ENCODE assay signal across 20 mouse cellular contexts in the genomic region with DNA sequence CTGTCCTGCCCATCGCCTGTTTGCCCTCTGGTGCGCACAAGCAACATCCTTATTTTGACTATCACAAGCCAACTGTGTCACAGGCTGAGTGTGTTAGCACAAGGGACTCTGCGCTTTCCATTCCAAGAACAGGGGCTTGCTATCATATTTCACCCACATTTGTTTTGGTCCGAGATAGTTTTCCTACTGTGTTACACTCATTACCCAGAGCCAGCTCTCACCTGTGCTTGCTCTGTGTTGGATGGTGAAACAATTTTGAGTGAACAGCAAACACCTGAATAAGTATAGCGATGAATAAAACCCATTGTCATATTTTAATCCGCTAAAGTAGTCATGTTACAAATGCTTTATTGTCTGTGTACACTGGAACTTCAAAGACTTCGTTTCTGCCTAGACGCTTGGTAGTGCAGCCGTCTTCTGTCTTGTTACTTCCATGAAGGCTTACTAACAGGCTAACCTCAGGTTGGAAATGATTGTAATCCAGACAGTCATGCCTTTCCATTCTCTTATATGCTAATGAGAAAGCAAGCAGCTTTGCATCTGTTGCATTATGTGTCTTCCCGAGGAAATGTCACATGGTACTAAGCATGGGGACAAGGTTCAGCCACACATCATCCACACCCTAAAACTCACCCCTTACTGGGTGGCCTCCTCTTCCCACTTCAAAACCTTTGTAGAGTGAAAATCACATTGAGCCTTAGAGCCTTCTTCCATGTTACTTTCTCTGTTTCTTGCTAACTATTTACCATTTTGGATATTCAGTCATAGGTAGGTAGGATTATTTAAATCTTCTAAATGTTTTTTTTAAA. TPM values are rescaled to one million over a fixed set of nuclear protein-coding genes. Genes with fewer than 3 reads are reported as not detected.
DNase-seq lines count a peak whose midpoint lies in the region; ATAC-seq lines count a peak whose summit lies in the region.
"Had no signal": no experiment of that assay in that cellular context is flagged by ENCODE, and none has a peak within 500 bp of the region (broad histone marks: within the 10 kb centered on the region; RNA-seq: fewer than 3 reads in every experiment).

No protein-coding gene starts in this region.

- no peaks in the 10 kb centered on the region for H3K36me3 ChIP-seq in embryonic facial prominence, embryonic 11.5 days (replicated peaks; ENCODE audit: control insufficient read depth, insufficient read depth, low read depth, low read length)
- H3K36me3 ChIP-seq in embryonic facial prominence, embryonic 10.5 days (replicated peaks): no peaks in the 10 kb centered on the region
- H3K36me3 ChIP-seq in heart, embryonic 15.5 days: no peaks in the 10 kb centered on the region
- no peaks in the 10 kb centered on the region for H3K36me3 ChIP-seq in neural tube, embryonic 11.5 days (ENCODE audit: control insufficient read depth, insufficient read depth, low read length)
- H3K36me3 ChIP-seq: kidney, embryonic 15.5 days; limb, embryonic 12.5 days; liver, embryonic 12.5 days; midbrain, embryonic 15.5 days had no signal

- no peak overlapping the region for H3K4me3 ChIP-seq in embryonic facial prominence, embryonic 11.5 days (ENCODE audit: low read depth, low read length)
- H3K4me3 ChIP-seq in embryonic facial prominence, embryonic 10.5 days: no peak overlapping the region
- no peak overlapping the region for H3K4me3 ChIP-seq in heart, embryonic 15.5 days
- H3K4me3 ChIP-seq in neural tube, embryonic 11.5 days (ENCODE audit: low read depth, low read length): no peak overlapping the region
- H3K4me3 ChIP-seq: kidney, embryonic 15.5 days; limb, embryonic 12.5 days; liver, embryonic 12.5 days; midbrain, embryonic 15.5 days; myocyte had no signal

- H3K9me3 ChIP-seq in embryonic facial prominence, embryonic 11.5 days (replicated peaks; ENCODE audit: control insufficient read depth, low read length): no peaks in the 10 kb centered on the region
- no peaks in the 10 kb centered on the region for H3K9me3 ChIP-seq in embryonic facial prominence, embryonic 10.5 days
- no peaks in the 10 kb centered on the region for H3K9me3 ChIP-seq in heart, embryonic 15.5 days (replicated peaks)
- no peaks in the 10 kb centered on the region for H3K9me3 ChIP-seq in neural tube, embryonic 11.5 days (ENCODE audit: control insufficient read depth, low read length)
- H3K9me3 ChIP-seq: kidney, embryonic 15.5 days; limb, embryonic 12.5 days; liver, embryonic 12.5 days; midbrain, embryonic 15.5 days had no signal

- H3K9ac ChIP-seq in embryonic facial prominence, embryonic 11.5 days (replicated peaks; ENCODE audit: low read length): no peak overlapping the region
- H3K9ac ChIP-seq in heart, embryonic 15.5 days: no peak overlapping the region
- no peak overlapping the region for H3K9ac ChIP-seq in neural tube, embryonic 11.5 days (ENCODE audit: low read length)
- H3K9ac ChIP-seq: hindbrain, embryonic 14.5 days; kidney, embryonic 15.5 days; limb, embryonic 12.5 days; liver, embryonic 12.5 days; midbrain, embryonic 15.5 days had no signal

- H3K27ac ChIP-seq in embryonic facial prominence, embryonic 11.5 days (replicated peaks; ENCODE audit: low read depth, low read length): no peak overlapping the region
- no peak overlapping the region for H3K27ac ChIP-seq in embryonic facial prominence, embryonic 10.5 days (replicated peaks)
- H3K27ac ChIP-seq in heart, embryonic 15.5 days: peak overlapping the region; percentile 91
- no peak overlapping the region for H3K27ac ChIP-seq in neural tube, embryonic 11.5 days (ENCODE audit: low read depth, low read length)
- H3K27ac ChIP-seq: kidney, embryonic 15.5 days; limb, embryonic 12.5 days; liver, embryonic 12.5 days; midbrain, embryonic 15.5 days had no signal

- ATAC-seq in embryonic facial prominence, embryonic 11.5 days (replicated peaks; ENCODE audit: insufficient number of reproducible peaks, low FRiP score, low TSS enrichment, low read depth): peak; percentile 59; the same call in 1 of the 2 replicates
- no peak for ATAC-seq in heart, embryonic 15.5 days (replicated peaks; ENCODE audit: insufficient number of reproducible peaks, insufficient read depth, low FRiP score, low read depth)
- ATAC-seq in neural tube, embryonic 11.5 days (ENCODE audit: insufficient read depth, low FRiP score, low TSS enrichment): peak; percentile 35; the same call in 1 of the 2 replicates
- ATAC-seq: liver, embryonic 12.5 days; midbrain, embryonic 15.5 days; Patski had no signal

- no peak for DNase-seq in embryonic facial prominence, embryonic 11.5 days (ENCODE audit: low spot score)
- no peak for DNase-seq in embryonic facial prominence, embryonic 10.5 days (ENCODE audit: low spot score)
- no peak for DNase-seq in heart, adult 8-10 months (ENCODE audit: low spot score)
- DNase-seq in neural tube, embryonic 11.5 days (ENCODE audit: low spot score): no peak
- DNase-seq in neural tube, embryonic 10.5 days (ENCODE audit: extremely low spot score, low spot score): no peak
- no peak for DNase-seq in retina, embryonic 14.5 days (ENCODE audit: low spot score)
- no peak for DNase-seq in spleen, adult 18-20 months
- DNase-seq: adrenal gland, adult 8-10 months; cerebellum, adult 9-10 months; kidney, postnatal 4 days; lung, adult 2 months; right cerebral cortex, postnatal 25 days had no signal

- no peaks in the 10 kb centered on the region for H3K27me3 ChIP-seq in embryonic facial prominence, embryonic 11.5 days (ENCODE audit: control insufficient read depth, insufficient read depth, low read length)
- no peaks in the 10 kb centered on the region for H3K27me3 ChIP-seq in embryonic facial prominence, embryonic 10.5 days (replicated peaks; ENCODE audit: low read depth, poor library complexity, severe bottlenecking)
- no peaks in the 10 kb centered on the region for H3K27me3 ChIP-seq in heart, embryonic 15.5 days
- H3K27me3 ChIP-seq in neural tube, embryonic 11.5 days (ENCODE audit: control insufficient read depth, insufficient read depth, low read length): no peaks in the 10 kb centered on the region
- H3K27me3 ChIP-seq: kidney, embryonic 15.5 days; limb, embryonic 12.5 days; liver, embryonic 12.5 days; midbrain, embryonic 15.5 days; Patski had no signal

- no peaks in the 10 kb centered on the region; the same call in 1 of the 2 replicates for H3K4me1 ChIP-seq in embryonic facial prominence, embryonic 11.5 days (ENCODE audit: control insufficient read depth, insufficient read depth, low read length)
- H3K4me1 ChIP-seq in embryonic facial prominence, embryonic 10.5 days: peaks cover 19% of the 10 kb centered on the region
- H3K4me1 ChIP-seq in heart, embryonic 15.5 days (replicated peaks): peaks cover 50% of the 10 kb centered on the region
- peaks cover 6% of the 10 kb centered on the region; the same call in 1 of the 2 replicates for H3K4me1 ChIP-seq in neural tube, embryonic 11.5 days (ENCODE audit: control insufficient read depth, insufficient read depth, low read length)
- H3K4me1 ChIP-seq: liver, embryonic 12.5 days had no signal

- no peak overlapping the region for H3K4me2 ChIP-seq in embryonic facial prominence, embryonic 11.5 days (ENCODE audit: low read depth, low read length)
- no peak overlapping the region for H3K4me2 ChIP-seq in heart, embryonic 15.5 days
- no peak overlapping the region for H3K4me2 ChIP-seq in neural tube, embryonic 11.5 days (ENCODE audit: low read depth)
- H3K4me2 ChIP-seq: hindbrain, embryonic 14.5 days; kidney, embryonic 15.5 days; limb, embryonic 12.5 days; liver, embryonic 12.5 days; midbrain, embryonic 15.5 days had no signal

- WGBS in embryonic facial prominence, embryonic 11.5 days: 70% methylated on average over 10 of the region's 10 CpGs
- WGBS in embryonic facial prominence, embryonic 10.5 days: 73% methylated on average over 10 of the region's 10 CpGs
- 75% methylated on average over 10 of the region's 10 CpGs for WGBS in heart, embryonic 15.5 days
- WGBS in neural tube, embryonic 11.5 days: 75% methylated on average over 10 of the region's 10 CpGs

RNA-seq across cellular contexts. Expression of gene Camk2d, which starts 44.5 kb away (rescaled TPM):
- polyA plus RNA-seq in embryonic facial prominence, embryonic 11.5 days (2014; fragmentation: Nextera tagmentation; extraction: Ambion mirVana): 15.6 and 16.5 TPM in 2 replicates
- polyA plus RNA-seq in embryonic facial prominence, embryonic 10.5 days (2016; fragmentation: Nextera tagmentation; extraction: Ambion mirVana): 12.3 and 13.7 TPM in 2 replicates
- polyA plus RNA-seq in heart, embryonic 15.5 days (2015; fragmentation: Nextera tagmentation; extraction: Ambion mirVana): 99.3 and 108 TPM in 2 replicates
- total RNA-seq in heart, adult 8-10 months (2022): 100 to 1,000 TPM; 135 to 156 (median 140) TPM
- 20.8 and 21.4 TPM in 2 replicates for polyA plus RNA-seq in neural tube, embryonic 11.5 days (2014; fragmentation: Nextera tagmentation; extraction: Ambion mirVana)
